Mouse (Mus musculus): ENCODE measurements around the gene Rpl9-ps1.
A peak's percentile ranks its signal among the peaks of the same experiment; 100 is the strongest.

Gene Rpl9-ps1

GRCm38 (mm10) chr11:83645521-83645920 is at the start of gene Rpl9-ps1:
TSS of gene Rpl9-ps1 (minus strand) at chr11:83645621.
- no peak for DNase-seq

DNA sequence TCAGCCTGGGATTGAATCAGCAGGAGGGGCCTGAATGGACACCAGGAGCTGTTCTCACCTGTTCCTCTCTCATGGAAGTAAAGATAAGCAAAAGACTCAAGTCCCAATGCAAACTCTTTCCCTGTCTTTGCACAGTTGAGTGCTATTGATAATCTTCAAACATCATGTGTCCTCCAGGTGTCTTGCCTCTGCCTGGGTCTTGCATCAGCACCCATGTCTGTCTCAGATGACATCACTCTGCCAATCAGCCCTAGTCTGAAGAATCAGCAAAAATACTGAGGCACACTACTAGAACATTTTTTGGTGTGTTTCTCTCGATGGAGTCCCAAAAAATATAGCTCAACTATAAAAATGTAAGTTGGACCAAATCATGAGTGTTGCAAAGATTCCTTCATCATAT is 46.6 kb upstream of the Rpl9-ps1 start:
- no peak for DNase-seq

- DNase-seq: no peak
Measured at GRCm38 (mm10) chr11:83689918-83690317, 44.5 kb upstream of the Rpl9-ps1 start.

DNA sequence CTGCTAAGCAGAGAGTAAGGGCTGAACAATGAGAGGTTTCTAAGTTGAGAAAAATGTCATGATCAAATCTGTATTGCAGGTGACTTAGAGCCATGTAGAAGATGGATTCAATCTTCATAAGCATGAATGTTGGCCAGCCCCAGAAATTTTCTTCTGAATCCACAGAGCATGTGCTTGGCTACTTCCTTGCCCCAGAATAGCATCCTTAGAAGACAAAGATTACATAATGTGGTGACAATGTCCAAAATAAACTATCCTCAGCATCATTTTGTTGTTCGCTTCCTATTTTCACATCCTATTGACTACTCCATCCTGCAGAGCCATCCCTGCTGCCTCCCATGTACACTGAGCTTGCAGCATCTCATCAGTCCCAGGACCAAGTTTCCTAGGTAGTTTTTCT is 30.2 kb upstream of the Rpl9-ps1 start:
- no peak for DNase-seq

GRCm38 (mm10) chr11:83671743-83672142 is 26.3 kb upstream of the Rpl9-ps1 start:
- DNase-seq: peak in 1 of 2 experiments; percentile 5

DNA sequence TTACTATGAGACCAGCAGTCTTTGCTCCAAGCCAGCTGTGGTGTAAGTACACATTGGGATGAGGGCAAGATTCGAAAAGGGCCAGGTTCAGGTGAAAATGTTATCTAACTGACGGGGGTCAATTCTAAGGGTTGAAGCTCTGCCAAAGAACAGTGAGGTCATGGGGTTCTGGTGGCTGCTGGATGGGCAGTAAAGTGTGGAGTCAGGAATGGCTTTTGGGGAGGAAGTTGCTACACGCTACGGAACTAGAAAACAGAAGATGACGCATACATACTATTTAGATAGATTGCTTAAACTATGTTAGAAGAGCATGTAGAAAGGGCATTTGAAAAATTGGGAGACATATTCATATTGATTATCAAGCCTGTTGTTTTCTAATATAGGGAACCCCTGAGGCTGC is 18.1 kb upstream of the Rpl9-ps1 start:
- no peak for DNase-seq

DNA sequence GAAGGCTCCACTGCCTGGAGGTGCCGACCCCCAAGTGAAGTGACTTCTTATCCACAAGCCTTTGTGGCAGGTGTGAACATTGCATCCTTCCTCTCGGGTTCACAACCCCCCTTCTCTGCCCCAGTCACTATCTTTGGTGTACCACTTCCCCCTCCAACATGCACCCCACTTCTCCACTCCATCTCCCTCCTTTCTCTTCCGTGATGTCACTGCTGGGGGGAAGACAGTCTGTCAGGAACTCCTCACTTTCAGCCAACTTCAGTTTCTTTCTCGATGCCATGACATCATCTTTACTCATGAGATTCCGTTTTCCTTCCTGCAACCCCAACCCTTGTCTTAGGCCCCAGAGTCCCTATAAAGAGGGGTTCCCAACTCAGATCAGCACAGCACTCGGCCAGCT is 16.8 kb upstream of the Rpl9-ps1 start, which contains the start of gene Ccl4:
Gene Ccl4 (plus strand): TSS at position 381 of the 400 bp plus-strand sequence.
- DNase-seq: no peak

- no peak for DNase-seq
Measured at GRCm38 (mm10) chr11:83658797-83659196, 13.4 kb upstream of the Rpl9-ps1 start.

DNA sequence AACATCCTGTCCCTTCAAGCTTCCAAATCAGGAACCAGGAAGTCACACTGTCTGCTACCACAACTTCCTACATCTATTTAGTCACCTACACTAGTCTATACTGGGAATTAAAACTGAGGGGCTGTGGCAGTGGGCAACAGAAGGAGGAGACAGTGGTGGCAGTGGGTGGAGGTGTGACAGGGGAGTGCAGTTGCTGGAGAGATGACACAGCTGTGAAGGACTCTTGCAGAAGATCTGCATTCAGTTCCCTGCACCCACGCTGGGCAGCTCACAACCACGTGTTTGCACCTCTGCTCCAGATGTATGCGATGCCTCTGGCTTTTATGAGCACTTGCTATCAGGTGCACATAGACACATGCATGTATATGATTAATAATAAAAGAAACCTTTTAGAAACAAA is 12.1 kb upstream of the Rpl9-ps1 start:
- DNase-seq: no peak

GRCm38 (mm10) chr11:83654606-83655005 is 9.2 kb upstream of the Rpl9-ps1 start:
- DNase-seq: no peak

- no peak for DNase-seq
Measured at GRCm38 (mm10) chr11:83649305-83649841, 4.0 kb upstream of the Rpl9-ps1 start, which contains the start of gene Ccl3. TSS of gene Ccl3 (minus strand) at chr11:83649355.

GRCm38 (mm10) chr11:83646356-83647149 is 1.1 kb upstream of the Rpl9-ps1 start:
- no peak for DNase-seq

DNA sequence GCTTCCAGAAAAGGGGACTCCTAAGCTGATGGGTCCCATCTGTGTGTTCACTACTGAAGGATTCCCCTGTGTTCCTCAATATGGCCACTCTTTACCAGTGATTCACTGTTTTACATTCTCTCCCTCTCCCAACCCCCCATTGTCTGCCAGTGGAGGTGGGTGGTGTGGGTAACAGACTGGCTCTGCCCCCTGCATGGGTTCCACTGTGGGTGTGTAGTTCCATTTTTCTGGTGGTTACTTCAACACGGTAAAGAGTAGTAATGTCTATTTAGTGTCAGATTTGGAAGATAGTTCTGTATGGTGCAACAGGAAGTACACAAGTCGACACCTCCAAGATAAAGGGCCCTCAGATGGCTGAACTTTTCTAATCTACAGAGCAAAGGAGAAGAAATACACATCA is 4.2 kb downstream of the Rpl9-ps1 start:
- DNase-seq: no peak

GRCm38 (mm10) chr11:83640141-83640540 is 5.3 kb downstream of the Rpl9-ps1 start:
- DNase-seq: no peak

DNA sequence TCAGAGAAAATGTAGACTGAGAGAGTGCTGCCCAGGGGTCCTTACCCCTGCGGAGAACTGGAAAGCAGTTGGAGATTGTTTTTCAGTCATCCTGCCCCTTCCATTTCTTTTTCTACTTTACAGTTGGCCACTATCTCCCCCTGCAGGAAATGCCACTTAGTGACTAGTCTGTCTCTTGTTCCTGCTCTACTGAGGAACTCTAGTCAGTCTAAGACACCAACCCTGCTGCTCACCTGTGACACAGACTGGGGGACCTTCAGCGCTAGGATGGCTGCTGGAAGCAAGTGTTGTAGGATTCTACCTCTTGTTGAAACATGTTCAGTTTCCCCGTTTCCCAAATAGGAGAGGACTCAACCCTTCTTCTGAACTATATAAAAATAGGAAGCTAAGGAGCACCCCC is 5.9 kb downstream of the Rpl9-ps1 start:
- DNase-seq: no peak

DNA sequence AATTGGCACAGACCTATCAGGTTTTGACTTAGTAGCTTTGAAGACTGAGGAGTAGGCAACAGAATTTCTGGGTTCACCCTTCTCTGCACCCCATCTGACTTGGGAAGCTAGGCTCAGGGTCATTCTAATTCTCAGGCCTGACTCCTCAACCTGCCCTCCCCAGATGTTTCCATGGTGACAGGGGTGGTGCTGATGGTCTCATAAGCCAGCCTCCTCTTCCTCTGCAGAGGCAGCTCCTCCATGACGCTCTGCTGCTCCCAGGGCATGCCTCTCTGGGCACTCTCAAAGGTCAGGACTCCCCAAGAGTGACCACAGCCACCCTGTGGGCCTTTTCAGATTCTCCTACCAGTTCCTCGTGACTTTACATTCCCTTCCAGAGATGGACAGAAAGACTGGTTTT is 6.5 kb downstream of the Rpl9-ps1 start:
- DNase-seq: no peak

- no peak for DNase-seq
Measured at GRCm38 (mm10) chr11:83636742-83637235, 8.6 kb downstream of the Rpl9-ps1 start.

- no peak for DNase-seq
Measured at GRCm38 (mm10) chr11:83634898-83635297, 10.5 kb downstream of the Rpl9-ps1 start.

DNA sequence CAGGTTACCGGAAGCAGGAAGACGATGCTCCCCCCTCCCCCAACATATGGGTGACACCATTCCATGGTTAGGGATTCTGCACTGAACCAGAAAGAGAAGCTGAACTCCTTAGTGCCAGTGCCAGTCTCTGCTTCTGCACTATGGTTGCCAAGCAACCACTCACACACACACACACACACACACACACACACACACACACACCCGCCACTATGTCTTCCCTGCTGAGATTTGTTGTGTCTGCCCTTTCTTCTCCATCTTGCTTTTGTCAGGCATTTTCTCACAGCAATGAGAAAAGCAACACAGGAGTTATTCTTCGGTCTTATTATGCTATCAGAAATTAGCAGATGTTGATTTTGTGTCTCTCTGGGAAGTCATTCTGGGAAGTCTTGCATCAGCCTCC is 11.0 kb downstream of the Rpl9-ps1 start:
- DNase-seq: peak; percentile 40 to 44

DNA sequence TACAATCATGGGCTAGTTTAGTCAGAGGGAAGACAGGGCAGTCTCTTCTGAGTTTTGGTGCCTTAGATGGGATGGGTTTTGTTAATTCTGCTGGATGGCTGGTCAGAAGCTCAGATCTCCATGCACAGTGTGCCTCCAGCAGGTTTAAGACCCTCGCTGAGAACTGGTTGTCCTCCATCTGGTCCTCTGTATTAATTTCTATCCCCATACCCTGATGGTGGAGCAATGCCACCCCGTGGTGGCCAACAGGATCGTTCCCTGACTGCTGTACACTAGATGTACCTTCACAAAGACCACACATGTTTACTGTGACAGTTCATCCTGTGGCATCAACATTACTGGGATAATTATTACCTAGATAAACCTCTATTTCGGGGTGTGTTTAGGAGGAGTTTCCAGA is 12.7 kb downstream of the Rpl9-ps1 start:
- DNase-seq: peak; percentile 56 to 70

- no peak for DNase-seq
Measured at GRCm38 (mm10) chr11:83631065-83631464, 14.4 kb downstream of the Rpl9-ps1 start.

DNA sequence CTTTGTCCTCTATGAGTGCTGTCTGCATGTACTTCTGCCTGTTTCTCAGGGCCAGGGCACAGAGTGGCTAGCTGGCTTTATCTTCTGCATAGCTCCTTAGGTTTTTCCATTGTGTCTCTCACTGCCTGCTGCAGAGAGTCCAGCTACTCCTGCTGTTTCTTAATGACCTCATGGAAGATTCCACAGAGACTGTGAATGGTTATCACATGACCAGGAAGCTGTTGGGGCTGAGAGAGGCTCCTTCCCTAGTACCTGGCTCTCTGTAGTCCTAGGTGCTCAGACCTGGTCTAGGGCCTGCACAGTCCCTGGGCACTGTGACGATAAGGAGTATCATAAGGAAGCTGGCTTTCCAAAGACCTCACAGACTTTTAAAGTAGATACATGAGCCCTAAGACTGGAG is 14.8 kb downstream of the Rpl9-ps1 start:
- DNase-seq: no peak

DNA sequence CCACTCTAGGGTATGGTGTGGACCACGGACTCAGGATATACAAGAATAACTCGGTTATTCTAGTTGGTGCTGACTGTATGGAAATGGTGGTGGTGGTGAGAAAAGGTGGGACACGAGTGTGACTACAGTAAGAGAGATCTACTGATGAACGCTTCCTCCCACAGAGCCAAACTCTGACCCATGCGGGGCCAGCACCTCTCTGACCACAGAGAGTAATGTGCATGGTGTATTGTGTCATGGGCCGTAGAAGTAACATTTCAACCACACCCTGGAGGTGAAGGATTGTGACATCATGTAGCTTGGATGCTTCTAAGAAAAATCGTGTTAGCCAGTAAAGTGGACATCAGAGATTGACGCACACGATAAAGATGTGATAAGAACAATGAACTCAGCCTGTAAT is 16.6 kb downstream of the Rpl9-ps1 start:
- no peak for DNase-seq

DNA sequence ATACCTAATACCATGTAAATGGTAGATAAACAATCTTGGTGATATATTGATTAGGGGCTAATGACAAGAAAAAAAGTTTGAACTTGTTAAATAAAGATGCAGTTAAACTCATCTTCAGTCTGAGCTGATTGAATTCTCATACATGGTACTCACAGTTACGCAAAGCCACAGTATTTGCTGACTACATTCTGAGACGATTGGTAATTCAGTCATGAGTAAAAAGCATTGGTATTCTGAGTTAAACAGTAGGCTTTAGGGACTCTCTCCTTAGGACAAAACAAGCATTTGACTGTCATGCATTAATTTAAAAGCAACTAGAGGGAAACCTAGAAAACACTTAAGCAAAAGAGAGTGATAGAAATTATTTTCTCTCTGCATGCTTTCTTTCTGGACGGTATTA is 21.8 kb downstream of the Rpl9-ps1 start:
- no peak for DNase-seq
